Mouse (Mus musculus): Measurements from ENCODE around the gene Derl3.

DNA sequence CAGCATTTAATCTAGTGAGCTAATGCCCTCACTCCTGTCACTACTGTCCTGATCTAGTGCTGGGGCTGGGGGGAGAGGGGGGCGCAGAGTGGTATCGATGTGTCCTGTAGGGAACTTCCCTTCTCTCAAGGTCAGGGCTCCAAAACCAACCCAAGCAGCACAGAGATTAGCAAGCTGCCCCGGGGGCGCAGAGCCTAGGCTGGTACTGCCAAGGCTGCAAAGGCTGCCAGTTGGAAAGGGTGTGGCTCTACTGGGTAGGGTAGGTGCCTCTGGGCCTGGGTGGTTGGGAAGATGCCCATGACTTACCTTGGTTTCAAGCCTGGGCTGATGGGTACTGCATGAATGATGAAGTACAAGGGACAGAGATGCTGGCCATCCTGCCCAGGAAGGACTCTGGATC is 35.6 kb upstream of the Derl3 start:
- TF ChIP-seq CTCF (IDR thresholded peaks at IDR 0.05; ENCODE audit: borderline replicate concordance, extremely low read depth, insufficient read depth, insufficient read length) (no peak), POLR2A (IDR thresholded peaks at IDR 0.05; ENCODE audit: borderline replicate concordance, extremely low read depth, insufficient read depth, insufficient read length, poor library complexity, severe bottlenecking) (no peak)
